Mouse (Mus musculus) lung, adult 2 months (tissue): ENCODE results near the gene Havcr2. TPM values are rescaled to one million over a fixed set of nuclear protein-coding genes. Genes with fewer than 3 reads are reported as not detected.
A peak's percentile ranks its signal among the peaks of the same experiment; 100 is the strongest.

Experiments used
- DNase-seq: peaks from one replicate; pipeline ENCODE4 v3.0.0; 2022
- H3K4me1 ChIP-seq: fragments of 200-500 bp; 2 replicates; pipeline ENCODE4 v1.6.1; 2011; ENCODE audit warnings: low read length; ENCODE audit not compliant: control insufficient read depth, insufficient read depth
- H3K4me3 ChIP-seq: fragments of 200-500 bp; replicated peaks from 2 replicates; pipeline ENCODE3; 2011; ENCODE audit warnings: low read depth, mild to moderate bottlenecking, control low read depth, low read length; ENCODE audit errors: extremely low read depth
- CTCF ChIP-seq: fragments of 200-500 bp; IDR thresholded peaks from 2 replicates; pipeline ENCODE4 v1.5.1; 2011; ENCODE audit warnings: mild to moderate bottlenecking, low read length, control low read depth; ENCODE audit not compliant: insufficient read depth
- POLR2A ChIP-seq: fragments of 200-500 bp; IDR thresholded peaks from 2 replicates; pipeline ENCODE4 v1.6.1; 2011; ENCODE audit warnings: low read depth, mild to moderate bottlenecking, control low read depth, low read length, borderline replicate concordance; ENCODE audit errors: extremely low read depth
- whole genome bisulfite sequencing: fragments of 180-500 bp; shearing (Covaris S2); methylation state at CpG from one replicate; pipeline ENCODE4 v1.1.7; 2018; 5-methylcytosine and 5-hydroxymethylcytosine counted together
- polyA plus RNA-seq: library from polyadenylated mRNA; depleted of rRNA; stranded (reverse); fragments of >200 nt; gene quantifications from 2 replicates; pipeline ENCODE4 v1.2.3, GENCODE M21; 2012

The Havcr2 gene
- polyA plus RNA-seq, 1 experiment = 1.8 TPM

- no peak overlapping the region for H3K4me3 ChIP-seq
- 27% methylated on average over 3 of the region's 3 CpGs for WGBS
- no peak for TF ChIP-seq POLR2A
- TF ChIP-seq CTCF = peak; percentile 71
- DNase-seq = peak; percentile 43
- H3K4me1 ChIP-seq = no peaks in the 10 kb centered on the region; the same call in 1 of the 2 replicates
Measured at GRCm38 (mm10) chr11:46431129-46431528, 23.6 kb upstream of the Havcr2 start.

GRCm38 (mm10) chr11:46435363-46435762 lies 19.4 kb upstream of the Havcr2 start:
- TF ChIP-seq CTCF (no peak), POLR2A (no peak)
- Histone ChIP-seq H3K4me1 (peaks cover 3% of the 10 kb centered on the region), H3K4me3 (no peak overlapping the region)
- DNase-seq = no peak

DNA sequence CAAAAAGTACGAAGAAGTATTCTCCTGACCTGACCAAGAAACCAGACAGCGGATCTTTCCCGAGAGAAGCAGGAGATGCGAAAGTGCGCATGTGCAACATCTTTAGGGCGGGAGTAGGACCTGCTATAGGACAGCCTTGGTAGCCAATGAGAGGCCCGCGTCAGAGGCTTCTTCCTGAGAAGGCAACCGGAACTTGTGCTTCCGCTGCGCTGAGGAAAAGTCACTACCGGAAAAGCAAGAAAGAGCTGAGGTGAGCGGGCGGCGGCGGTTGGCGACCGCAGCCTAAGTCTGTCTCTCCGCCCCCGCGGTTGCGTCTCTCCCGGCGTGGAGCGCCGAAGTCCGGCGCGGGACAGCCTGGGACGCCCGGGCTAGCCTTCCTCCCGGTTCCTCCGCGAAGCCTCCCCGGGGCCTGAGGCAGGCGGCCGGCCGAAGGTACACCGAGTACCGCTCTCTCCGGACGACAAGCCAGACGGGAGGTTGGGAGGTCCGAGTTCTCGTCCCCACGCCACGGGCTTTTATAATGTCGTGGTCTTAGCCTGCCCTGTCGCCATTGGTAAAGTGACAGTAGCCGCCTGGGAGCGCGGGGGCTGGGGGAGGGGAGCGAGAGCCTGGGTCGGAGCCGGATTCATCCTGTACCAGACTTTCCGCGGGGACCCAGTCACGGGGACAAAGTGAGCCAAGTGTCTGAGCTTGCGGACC lies 17.8 kb upstream of the Havcr2 start, which contains the start of gene Med7:
TSS of gene Med7 (plus strand) at position 166 of the 699 bp plus-strand sequence.
- H3K4me3 ChIP-seq = peak within 1 kb of the TSS; percentile 78
- H3K4me1 ChIP-seq = peaks cover 3% of the 10 kb centered on the region
- peak; percentile 89 for DNase-seq
- under 1% methylated on average over 59 of the region's 59 CpGs for WGBS
- peak; percentile 75 for TF ChIP-seq POLR2A
- no peak for TF ChIP-seq CTCF

- DNase-seq = peak; percentile 31
- TF ChIP-seq POLR2A (no peak), CTCF (no peak)
- Histone ChIP-seq H3K4me3 (peak overlapping the region; percentile 78), H3K4me1 (peaks cover 3% of the 10 kb centered on the region)
- WGBS = 1% methylated on average over 23 of the region's 23 CpGs
Measured at GRCm38 (mm10) chr11:46437459-46438000, 17.2 kb upstream of the Havcr2 start.

GRCm38 (mm10) chr11:46439005-46439543 lies 15.7 kb upstream of the Havcr2 start:
- no peak overlapping the region for H3K4me3 ChIP-seq
- TF ChIP-seq POLR2A (no peak), CTCF (no peak)
- DNase-seq = no peak
- 80% methylated on average over 5 of the region's 5 CpGs for WGBS
- peaks cover 5% of the 10 kb centered on the region for H3K4me1 ChIP-seq

DNA sequence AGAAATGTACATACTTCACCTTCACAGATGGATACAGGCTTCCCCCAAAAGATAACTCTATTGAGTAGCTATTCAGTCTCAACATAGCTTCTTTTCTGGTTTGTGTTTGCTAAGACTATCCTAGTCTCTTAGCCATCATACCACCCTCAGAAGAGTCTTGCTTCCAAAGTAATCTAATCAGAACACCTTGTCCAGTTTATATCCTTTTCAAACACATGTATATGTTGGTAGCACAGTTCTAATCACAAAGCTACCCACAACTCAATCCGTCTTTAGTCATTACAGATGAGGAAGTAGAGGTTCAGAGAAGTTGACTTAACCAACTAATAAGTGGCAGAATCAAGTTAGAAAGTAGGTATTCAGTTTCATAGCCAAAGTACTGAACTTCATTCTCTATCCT lies 13.0 kb upstream of the Havcr2 start:
- WGBS = 65% methylated on average over 1 of the region's 1 CpGs
- Histone ChIP-seq H3K4me1 (peaks cover 5% of the 10 kb centered on the region), H3K4me3 (no peak overlapping the region)
- no peak for DNase-seq
- TF ChIP-seq POLR2A = no peak
- no peak for TF ChIP-seq CTCF

DNA sequence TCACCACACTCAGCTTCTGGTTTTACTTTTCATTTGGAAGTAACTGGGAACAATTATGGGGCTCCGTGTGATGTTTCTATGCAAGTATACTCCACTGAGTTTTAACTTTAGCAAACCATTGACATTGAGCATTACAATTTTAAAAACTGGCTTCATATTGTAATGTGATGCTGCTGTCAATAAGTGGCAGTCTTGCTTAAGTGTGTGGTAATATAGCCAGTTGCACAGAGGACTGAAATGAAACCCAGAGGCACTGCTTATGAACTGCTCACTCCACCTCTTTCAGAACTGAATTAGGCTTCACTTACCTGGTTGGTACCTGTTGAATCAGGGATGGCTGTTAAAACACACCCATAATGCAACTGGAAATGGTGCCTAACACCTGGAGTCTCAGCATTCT lies 11.6 kb upstream of the Havcr2 start:
- 87% methylated on average over 1 of the region's 1 CpGs for WGBS
- peaks cover 2% of the 10 kb centered on the region for H3K4me1 ChIP-seq
- TF ChIP-seq POLR2A = no peak
- no peak for TF ChIP-seq CTCF
- no peak overlapping the region for H3K4me3 ChIP-seq
- DNase-seq = no peak

DNA sequence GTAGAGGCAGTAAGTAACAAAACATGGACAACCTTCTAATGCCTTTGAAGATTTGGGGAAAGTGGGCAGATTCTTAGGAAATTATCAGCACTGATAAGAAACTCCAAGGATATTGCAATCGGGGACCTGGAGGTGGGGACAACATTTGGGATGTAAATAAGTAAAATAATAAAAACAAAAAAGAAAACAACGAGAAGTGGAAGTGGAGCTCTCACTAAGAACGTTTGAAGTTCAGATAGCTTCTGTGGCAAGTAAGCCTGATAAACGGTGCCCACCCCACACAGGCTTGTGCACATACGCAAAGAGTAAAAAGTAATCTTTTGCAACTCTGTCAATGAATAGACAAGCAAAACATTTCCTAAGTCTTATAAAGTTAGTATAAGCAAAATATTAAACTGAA lies 10.8 kb upstream of the Havcr2 start:
- peaks cover 2% of the 10 kb centered on the region for H3K4me1 ChIP-seq
- DNase-seq = no peak
- TF ChIP-seq CTCF = no peak
- no peak for TF ChIP-seq POLR2A
- whole genome bisulfite sequencing = 82% methylated on average over 5 of the region's 5 CpGs
- H3K4me3 ChIP-seq = no peak overlapping the region

DNA sequence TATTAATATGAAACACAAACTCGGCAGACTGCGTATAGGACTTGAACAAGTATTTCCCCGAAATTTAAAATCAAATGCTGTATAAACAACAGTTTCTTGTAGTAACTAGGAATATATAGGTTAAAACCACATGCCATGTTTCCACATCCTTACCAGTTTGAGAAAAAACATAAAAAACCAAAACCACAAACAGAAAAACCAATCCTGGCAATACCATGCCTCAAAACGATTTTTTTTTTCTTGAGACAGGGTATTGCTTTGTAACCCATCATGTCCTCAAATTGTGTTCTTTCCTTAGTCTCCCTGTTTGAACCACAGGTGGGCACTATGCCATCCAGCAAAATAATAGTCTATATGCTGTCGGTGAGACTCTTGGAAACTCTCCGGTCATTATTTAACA lies 8.6 kb upstream of the Havcr2 start:
- WGBS = 84% methylated on average over 6 of the region's 6 CpGs

More for the DNA sequence above, 8.6 kb upstream of the Havcr2 start:
- DNase-seq = no peak
- no peak overlapping the region for H3K4me3 ChIP-seq
- H3K4me1 ChIP-seq = peaks cover 2% of the 10 kb centered on the region
- TF ChIP-seq POLR2A = no peak
- no peak for TF ChIP-seq CTCF
